Mouse (Mus musculus) ES-Bruce4 (cell line): ENCODE measurements at regions not wholly inside any gene's neighbourhood (a gene's known extent, or its start where the extent isn't known, plus 50 kb on each side); places are given as distances from the start of the nearest gene placed in this dataset.
A peak's percentile ranks its signal among the peaks of the same experiment; 100 is the strongest.

ENCODE experiments used
- H3K27ac ChIP-seq: 2 replicates; pipeline ENCODE4 v1.5.1; 2012; ENCODE audit warnings: low read length, inconsistent platforms; ENCODE audit not compliant: insufficient read depth
- H3K27me3 ChIP-seq: 2 replicates; pipeline ENCODE4 v1.6.1; 2012; ENCODE audit warnings: mild to moderate bottlenecking, low read length, inconsistent platforms; ENCODE audit not compliant: control insufficient read depth, poor library complexity, insufficient read depth, severe bottlenecking
- H3K36me3 ChIP-seq: 2 replicates; pipeline ENCODE4 v1.6.1; 2012; ENCODE audit warnings: inconsistent platforms, mild to moderate bottlenecking, low read length, moderate library complexity; ENCODE audit not compliant: control insufficient read depth, poor library complexity, insufficient read depth, severe bottlenecking
- H3K4me1 ChIP-seq: one replicate; pipeline ENCODE4 v1.8.1; 2011; ENCODE audit warnings: low read length; ENCODE audit not compliant: control insufficient read depth, insufficient read depth
- H3K4me3 ChIP-seq: 2 replicates; pipeline ENCODE4 v1.5.1; 2011; ENCODE audit warnings: low read depth, mild to moderate bottlenecking, low read length
- H3K9ac ChIP-seq: 2 replicates; pipeline ENCODE4 v1.6.1; 2012; ENCODE audit warnings: low read depth, mild to moderate bottlenecking, inconsistent platforms; ENCODE audit not compliant: poor library complexity, severe bottlenecking
- H3K9me3 ChIP-seq: replicated peaks from 2 replicates; pipeline ENCODE4 v1.6.1; 2012; ENCODE audit warnings: mild to moderate bottlenecking, low read length, inconsistent platforms; ENCODE audit not compliant: control insufficient read depth, poor library complexity, insufficient read depth, severe bottlenecking
- CTCF ChIP-seq: IDR thresholded peaks from one replicate; pipeline ENCODE4 v1.8.1; 2011; ENCODE audit warnings: low read depth, low read length
- EP300 ChIP-seq: IDR thresholded peaks from 2 replicates; pipeline ENCODE4 v1.6.1; 2011; ENCODE audit warnings: low read depth, low read length; ENCODE audit not compliant: insufficient read depth
- POLR2A ChIP-seq: IDR thresholded peaks from one replicate; pipeline ENCODE4 v1.8.1; 2011; ENCODE audit warnings: low read length; ENCODE audit not compliant: insufficient read depth

GRCm38 (mm10) chr12:110002717-110003116, 276.2 kb upstream of the Dio3 start:
- no peak for TF ChIP-seq CTCF
- TF ChIP-seq EP300, result no peak
- Histone ChIP-seq H3K9me3 (no peaks in the 10 kb centered on the region), H3K27me3 (no peaks in the 10 kb centered on the region), H3K36me3 (no peaks in the 10 kb centered on the region), H3K4me3 (no peak overlapping the region), H3K27ac (no peak overlapping the region), H3K9ac (no peak overlapping the region), H3K4me1 (no peaks in the 10 kb centered on the region)

- Histone ChIP-seq H3K27me3 (no peaks in the 10 kb centered on the region), H3K27ac (no peak overlapping the region), H3K36me3 (no peaks in the 10 kb centered on the region), H3K4me3 (no peak overlapping the region), H3K4me1 (no peaks in the 10 kb centered on the region), H3K9ac (no peak overlapping the region), H3K9me3 (no peaks in the 10 kb centered on the region)
- TF ChIP-seq POLR2A (no peak), CTCF (peak; percentile 68), EP300 (no peak)
Measured at GRCm38 (mm10) chr12:110009136-110009535, 269.7 kb upstream of the Dio3 start.

GRCm38 (mm10) chr12:110020541-110021470, 258.1 kb upstream of the Dio3 start:
- no peak overlapping the region for H3K9ac ChIP-seq
- H3K36me3 ChIP-seq, result no peaks in the 10 kb centered on the region
- H3K27ac ChIP-seq, result no peak overlapping the region
- no peaks in the 10 kb centered on the region for H3K4me1 ChIP-seq
- H3K4me3 ChIP-seq, result no peak overlapping the region
- no peaks in the 10 kb centered on the region for H3K9me3 ChIP-seq
- no peak for TF ChIP-seq CTCF
- no peak for TF ChIP-seq POLR2A
- no peak for TF ChIP-seq EP300
- H3K27me3 ChIP-seq, result no peaks in the 10 kb centered on the region

- H3K9me3 ChIP-seq, result no peaks in the 10 kb centered on the region
- no peaks in the 10 kb centered on the region for H3K4me1 ChIP-seq
- no peaks in the 10 kb centered on the region for H3K36me3 ChIP-seq
- no peaks in the 10 kb centered on the region for H3K27me3 ChIP-seq
- H3K27ac ChIP-seq, result no peak overlapping the region
- no peak for TF ChIP-seq POLR2A
- TF ChIP-seq EP300, result no peak
- no peak for TF ChIP-seq CTCF
- no peak overlapping the region for H3K4me3 ChIP-seq
- H3K9ac ChIP-seq, result no peak overlapping the region
Measured at GRCm38 (mm10) chr12:110021690-110022089, 257.2 kb upstream of the Dio3 start.

GRCm38 (mm10) chr12:110022631-110023030, 256.2 kb upstream of the Dio3 start:
- no peaks in the 10 kb centered on the region for H3K27me3 ChIP-seq
- H3K9ac ChIP-seq, result no peak overlapping the region
- TF ChIP-seq EP300, result no peak
- TF ChIP-seq CTCF, result no peak
- TF ChIP-seq POLR2A, result no peak
- no peaks in the 10 kb centered on the region for H3K9me3 ChIP-seq
- H3K4me1 ChIP-seq, result no peaks in the 10 kb centered on the region
- H3K27ac ChIP-seq, result no peak overlapping the region
- no peak overlapping the region for H3K4me3 ChIP-seq
- no peaks in the 10 kb centered on the region for H3K36me3 ChIP-seq
